Mouse (Mus musculus) spleen, adult 2 months (tissue): ENCODE measurements at regions not wholly inside any gene's neighbourhood (a gene's known extent, or its start where the extent isn't known, plus 50 kb on each side); places are given as distances from the start of the nearest gene placed in this dataset.

ENCODE experiments used
- CTCF ChIP-seq: fragments of 200-500 bp; IDR thresholded peaks from 2 replicates; pipeline ENCODE4 v1.5.1; 2011; ENCODE audit warnings: mild to moderate bottlenecking, inconsistent platforms; ENCODE audit not compliant: insufficient read depth, insufficient read length, insufficient replicate concordance; ENCODE audit errors: extremely low read depth
- POLR2A ChIP-seq: fragments of 200-500 bp; IDR thresholded peaks from 2 replicates; pipeline ENCODE4 v1.6.1; 2011; ENCODE audit warnings: low read depth, low read length, inconsistent platforms

DNA sequence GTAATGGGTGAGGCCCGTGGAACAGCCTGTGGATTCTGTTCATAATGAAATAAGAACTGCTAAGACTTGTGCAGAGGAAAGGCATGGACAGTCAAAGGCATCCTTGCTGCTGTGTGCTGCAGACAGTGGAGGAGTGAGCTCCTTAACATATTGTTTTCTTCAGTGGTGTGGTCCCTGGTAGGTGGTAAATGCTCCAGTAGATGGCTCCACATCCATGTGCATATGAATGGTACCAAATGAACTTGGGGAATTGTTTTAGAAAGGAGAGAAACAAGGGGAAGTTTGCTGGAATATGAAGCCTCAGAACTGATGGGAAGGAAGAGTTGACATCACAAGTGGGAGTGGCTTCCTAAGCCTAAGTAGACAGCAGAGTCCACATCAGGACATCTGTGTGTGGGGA is 108.1 kb upstream of the Nmur2 start:
- no peak for TF ChIP-seq POLR2A
- no peak for TF ChIP-seq CTCF
